20 mouse cellular contexts compared by ENCODE assay signal in genomic region chr14:22847011-22847786, GRCm38 (mm10).
A peak's percentile ranks its signal among the peaks of the same experiment; 100 is the strongest.
DNase-seq lines count a peak whose midpoint lies in the region; ATAC-seq lines count a peak whose summit lies in the region.
"Had no signal": no experiment of that assay in that cellular context is flagged by ENCODE, and none has a peak within 500 bp of the region (broad histone marks: within the 10 kb centered on the region; RNA-seq: fewer than 3 reads in every experiment).

No protein-coding gene starts in this region.

- H3K36me3 ChIP-seq in heart, embryonic 10.5 days, result no peaks in the 10 kb centered on the region
- no peaks in the 10 kb centered on the region for H3K36me3 ChIP-seq in embryonic facial prominence, embryonic 15.5 days
- H3K36me3 ChIP-seq in midbrain, embryonic 10.5 days, result no peaks in the 10 kb centered on the region
- H3K36me3 ChIP-seq in intestine, embryonic 15.5 days, result no peaks in the 10 kb centered on the region
- H3K36me3 ChIP-seq: embryonic facial prominence, embryonic 12.5 days; limb, embryonic 15.5 days; neural tube, embryonic 15.5 days had no signal

- H3K4me2 ChIP-seq in embryonic facial prominence, embryonic 15.5 days (replicated peaks), result no peak overlapping the region
- no peak overlapping the region for H3K4me2 ChIP-seq in intestine, embryonic 15.5 days (replicated peaks)
- H3K4me2 ChIP-seq: embryonic facial prominence, embryonic 12.5 days; hindbrain, embryonic 14.5 days; limb, embryonic 15.5 days; lung, embryonic 14.5 days; midbrain, embryonic 11.5 days; neural tube, embryonic 15.5 days had no signal

- H3K27ac ChIP-seq in heart, embryonic 10.5 days, result no peak overlapping the region
- peak overlapping the region; percentile 76 for H3K27ac ChIP-seq in embryonic facial prominence, embryonic 15.5 days (replicated peaks)
- no peak overlapping the region for H3K27ac ChIP-seq in midbrain, embryonic 10.5 days (replicated peaks)
- H3K27ac ChIP-seq in intestine, embryonic 15.5 days, result no peak overlapping the region
- H3K27ac ChIP-seq: embryonic facial prominence, embryonic 12.5 days; hindbrain, embryonic 14.5 days; neural tube, embryonic 15.5 days had no signal

- DNase-seq in heart, adult 11 months, result peak; percentile 92
- DNase-seq in heart, embryonic 10.5 days (ENCODE audit: low spot score), result no peak
- DNase-seq in lung, adult 18-20 months, result peak; percentile 7 to 26
- DNase-seq in lung, postnatal 4 days, result no peak
- no peak for DNase-seq in midbrain, embryonic 10.5 days (ENCODE audit: low spot score)
- DNase-seq: cerebellum, adult 2 months; heart, postnatal 14 days; kidney, postnatal 14 days; lung, embryonic 14.5 days; right cerebral cortex, postnatal 25 days; thymus, postnatal 25 days had no signal

- WGBS in heart, embryonic 10.5 days, result 84% methylated on average over 5 of the region's 5 CpGs
- WGBS in embryonic facial prominence, embryonic 15.5 days, result 48% methylated on average over 5 of the region's 5 CpGs
- 95% methylated on average over 5 of the region's 5 CpGs for WGBS in midbrain, embryonic 10.5 days
- WGBS in intestine, embryonic 15.5 days, result 75% methylated on average over 5 of the region's 5 CpGs

- H3K4me1 ChIP-seq in heart, embryonic 10.5 days, result no peaks in the 10 kb centered on the region
- H3K4me1 ChIP-seq in embryonic facial prominence, embryonic 15.5 days, result peaks cover 14% of the 10 kb centered on the region; the same call in 1 of the 2 replicates
- H3K4me1 ChIP-seq in midbrain, embryonic 10.5 days, result peaks cover 7% of the 10 kb centered on the region; the same call in 1 of the 2 replicates
- H3K4me1 ChIP-seq in intestine, embryonic 15.5 days (replicated peaks), result no peaks in the 10 kb centered on the region
- H3K4me1 ChIP-seq: embryonic facial prominence, embryonic 12.5 days had no signal

- no peak overlapping the region for H3K4me3 ChIP-seq in heart, embryonic 10.5 days
- H3K4me3 ChIP-seq in embryonic facial prominence, embryonic 15.5 days (replicated peaks), result no peak overlapping the region
- H3K4me3 ChIP-seq in midbrain, embryonic 10.5 days, result no peak overlapping the region
- H3K4me3 ChIP-seq in intestine, embryonic 15.5 days (replicated peaks), result no peak overlapping the region
- H3K4me3 ChIP-seq: embryonic facial prominence, embryonic 12.5 days; limb, embryonic 15.5 days; neural tube, embryonic 15.5 days had no signal

- H3K9ac ChIP-seq in embryonic facial prominence, embryonic 15.5 days, result no peak overlapping the region
- H3K9ac ChIP-seq in intestine, embryonic 15.5 days, result no peak overlapping the region
- H3K9ac ChIP-seq: embryonic facial prominence, embryonic 12.5 days; hindbrain, embryonic 14.5 days; limb, embryonic 15.5 days; lung, embryonic 14.5 days; neural tube, embryonic 15.5 days had no signal

- no peaks in the 10 kb centered on the region for H3K27me3 ChIP-seq in heart, embryonic 10.5 days (ENCODE audit: insufficient read depth, poor library complexity, severe bottlenecking)
- H3K27me3 ChIP-seq in embryonic facial prominence, embryonic 15.5 days, result no peaks in the 10 kb centered on the region
- no peaks in the 10 kb centered on the region for H3K27me3 ChIP-seq in midbrain, embryonic 10.5 days (ENCODE audit: low read depth, poor library complexity, severe bottlenecking)
- H3K27me3 ChIP-seq in intestine, embryonic 15.5 days (replicated peaks), result no peaks in the 10 kb centered on the region
- H3K27me3 ChIP-seq: embryonic facial prominence, embryonic 12.5 days; limb, embryonic 15.5 days; neural tube, embryonic 15.5 days had no signal

- no peak for ATAC-seq in embryonic facial prominence, embryonic 15.5 days (ENCODE audit: insufficient number of reproducible peaks, low FRiP score, low TSS enrichment, low read depth)
- ATAC-seq in megakaryocyte progenitor cell, adult 5-6 weeks (replicated peaks; ENCODE audit: poor library complexity), result 0 out of 2 replicates have a peak, but pooled peaks have one; percentile 42
- ATAC-seq in intestine, embryonic 15.5 days, result no peak
- ATAC-seq: intestine, embryonic 16.5 days had no signal

- no peaks in the 10 kb centered on the region for H3K9me3 ChIP-seq in heart, embryonic 10.5 days
- H3K9me3 ChIP-seq in embryonic facial prominence, embryonic 15.5 days (replicated peaks), result no peaks in the 10 kb centered on the region
- H3K9me3 ChIP-seq in midbrain, embryonic 10.5 days (replicated peaks), result no peaks in the 10 kb centered on the region
- H3K9me3 ChIP-seq in intestine, embryonic 15.5 days, result no peaks in the 10 kb centered on the region
- H3K9me3 ChIP-seq: embryonic facial prominence, embryonic 12.5 days; limb, embryonic 15.5 days; neural tube, embryonic 15.5 days had no signal

Comparison
In these comparisons a context has a peak if more than half of its experiments do, and no peak if none do; other contexts are left out.
1. DNase-seq: peak in heart, adult 11 months (single experiment) and lung, adult 18-20 months (2 of 2); none in heart, embryonic 10.5 days (single experiment), lung, postnatal 4 days (0 of 2) and midbrain, embryonic 10.5 days (single experiment).